Mouse (Mus musculus): ENCODE results near the gene Itpkb. TPM values are rescaled to one million over a fixed set of nuclear protein-coding genes. Genes with fewer than 3 reads are reported as not detected.

The Itpkb gene
- total and polyA plus RNA-seq, 3 experiments = 14.6 to 17.8 (median 16.9) TPM

- no peaks in the 10 kb centered on the region for H3K4me1 ChIP-seq (ENCODE audit: insufficient read depth, low read depth, low read length)
Measured at GRCm38 (mm10) chr1:180462983-180463475, 132.7 kb downstream of the Itpkb start.

GRCm38 (mm10) chr1:180464357-180464756 lies 134.1 kb downstream of the Itpkb start:
- no peak for ATAC-seq (ENCODE audit: extremely low read depth, insufficient number of reproducible peaks, low FRiP score, poor library complexity, severe bottlenecking)
- no peak for TF ChIP-seq TAL1 (conservative IDR thresholded peaks at IDR 0.05; ENCODE audit: low read depth, low read length)
- no peak for TF ChIP-seq GATA2 (IDR thresholded peaks at IDR 0.05; ENCODE audit: borderline replicate concordance, low read depth, low read length)
- no peak for TF ChIP-seq CTCF (IDR thresholded peaks at IDR 0.05; ENCODE audit: low read depth, low read length)
- TF ChIP-seq POLR2AphosphoS5 (IDR thresholded peaks at IDR 0.05; ENCODE audit: insufficient replicate concordance, low read depth, low read length) = no peak
- TF ChIP-seq GATA1 (IDR thresholded peaks at IDR 0.05; ENCODE audit: borderline replicate concordance, low read length) = no peak
- H3K4me3 ChIP-seq (ENCODE audit: low read depth, low read length) = no peak overlapping the region
- H3K4me1 ChIP-seq (ENCODE audit: insufficient read depth, low read depth, low read length) = no peaks in the 10 kb centered on the region
- no peaks in the 10 kb centered on the region for H3K9me3 ChIP-seq (replicated peaks)
- peaks cover 37% of the 10 kb centered on the region for H3K27me3 ChIP-seq (ENCODE audit: insufficient read depth, low read length)
- H3K36me3 ChIP-seq (replicated peaks) = no peaks in the 10 kb centered on the region
- no peak for DNase-seq (ENCODE audit: low spot score)

More at GRCm38 (mm10) chr1:180462983-180463475, 132.7 kb downstream of the Itpkb start:
- peaks cover 44% of the 10 kb centered on the region for H3K27me3 ChIP-seq (ENCODE audit: insufficient read depth, low read length)
- no peak for ATAC-seq (ENCODE audit: extremely low read depth, insufficient number of reproducible peaks, low FRiP score, poor library complexity, severe bottlenecking)
- no peak for DNase-seq (ENCODE audit: low spot score)
- H3K36me3 ChIP-seq (replicated peaks) = no peaks in the 10 kb centered on the region
- TF ChIP-seq TAL1 (conservative IDR thresholded peaks at IDR 0.05; ENCODE audit: low read depth, low read length) = no peak
- no peak for TF ChIP-seq CTCF (IDR thresholded peaks at IDR 0.05; ENCODE audit: low read depth, low read length)
- TF ChIP-seq POLR2AphosphoS5 (IDR thresholded peaks at IDR 0.05; ENCODE audit: insufficient replicate concordance, low read depth, low read length) = no peak
- H3K9me3 ChIP-seq (replicated peaks) = no peaks in the 10 kb centered on the region
- H3K4me3 ChIP-seq (ENCODE audit: low read depth, low read length) = no peak overlapping the region

- Histone ChIP-seq H3K4me1 (ENCODE audit: insufficient read depth, low read depth, low read length) (no peaks in the 10 kb centered on the region), H3K27me3 (ENCODE audit: insufficient read depth, low read length) (peaks cover 35% of the 10 kb centered on the region), H3K4me3 (ENCODE audit: low read depth, low read length) (no peak overlapping the region), H3K36me3 (replicated peaks) (no peaks in the 10 kb centered on the region), H3K9me3 (replicated peaks) (no peaks in the 10 kb centered on the region)
- no peak for ATAC-seq (ENCODE audit: extremely low read depth, insufficient number of reproducible peaks, low FRiP score, poor library complexity, severe bottlenecking)
- no peak for DNase-seq (ENCODE audit: low spot score)
- no peak for TF ChIP-seq CTCF (IDR thresholded peaks at IDR 0.05; ENCODE audit: low read depth, low read length)
- TF ChIP-seq GATA1 (IDR thresholded peaks at IDR 0.05; ENCODE audit: borderline replicate concordance, low read length) = no peak
- TF ChIP-seq GATA2 (IDR thresholded peaks at IDR 0.05; ENCODE audit: borderline replicate concordance, low read depth, low read length) = no peak
- TF ChIP-seq POLR2AphosphoS5 (IDR thresholded peaks at IDR 0.05; ENCODE audit: insufficient replicate concordance, low read depth, low read length) = no peak
- no peak for TF ChIP-seq TAL1 (conservative IDR thresholded peaks at IDR 0.05; ENCODE audit: low read depth, low read length)
Measured at GRCm38 (mm10) chr1:180465620-180466019, 135.3 kb downstream of the Itpkb start.

- no peak for TF ChIP-seq GATA2 (IDR thresholded peaks at IDR 0.05; ENCODE audit: borderline replicate concordance, low read depth, low read length)
- no peak for TF ChIP-seq TAL1 (conservative IDR thresholded peaks at IDR 0.05; ENCODE audit: low read depth, low read length)
- TF ChIP-seq CTCF (IDR thresholded peaks at IDR 0.05; ENCODE audit: low read depth, low read length) = no peak
- no peak for TF ChIP-seq GATA1 (IDR thresholded peaks at IDR 0.05; ENCODE audit: borderline replicate concordance, low read length)
- no peak for TF ChIP-seq POLR2AphosphoS5 (IDR thresholded peaks at IDR 0.05; ENCODE audit: insufficient replicate concordance, low read depth, low read length)
- peaks cover 23% of the 10 kb centered on the region for H3K27me3 ChIP-seq (ENCODE audit: insufficient read depth, low read length)
- H3K4me1 ChIP-seq (ENCODE audit: insufficient read depth, low read depth, low read length) = no peaks in the 10 kb centered on the region
- DNase-seq (ENCODE audit: low spot score) = no peak
- no peaks in the 10 kb centered on the region for H3K36me3 ChIP-seq (replicated peaks)
- no peaks in the 10 kb centered on the region for H3K9me3 ChIP-seq (replicated peaks)
- H3K4me3 ChIP-seq (ENCODE audit: low read depth, low read length) = no peak overlapping the region
- no peak for ATAC-seq (ENCODE audit: extremely low read depth, insufficient number of reproducible peaks, low FRiP score, poor library complexity, severe bottlenecking)
Measured at GRCm38 (mm10) chr1:180468004-180468403, 137.7 kb downstream of the Itpkb start.

GRCm38 (mm10) chr1:180473566-180473965 lies 143.3 kb downstream of the Itpkb start:
- ATAC-seq (ENCODE audit: extremely low read depth, insufficient number of reproducible peaks, low FRiP score, poor library complexity, severe bottlenecking) (no peak), DNase-seq (ENCODE audit: low spot score) (no peak)
- no peak for TF ChIP-seq POLR2AphosphoS5 (IDR thresholded peaks at IDR 0.05; ENCODE audit: insufficient replicate concordance, low read depth, low read length)
- no peak for TF ChIP-seq GATA2 (IDR thresholded peaks at IDR 0.05; ENCODE audit: borderline replicate concordance, low read depth, low read length)
- no peak for TF ChIP-seq TAL1 (conservative IDR thresholded peaks at IDR 0.05; ENCODE audit: low read depth, low read length)
- no peak for TF ChIP-seq CTCF (IDR thresholded peaks at IDR 0.05; ENCODE audit: low read depth, low read length)
- no peak for TF ChIP-seq GATA1 (IDR thresholded peaks at IDR 0.05; ENCODE audit: borderline replicate concordance, low read length)
- no peak overlapping the region for H3K4me3 ChIP-seq (ENCODE audit: low read depth, low read length)
- no peaks in the 10 kb centered on the region for H3K4me1 ChIP-seq (ENCODE audit: insufficient read depth, low read depth, low read length)
- H3K27me3 ChIP-seq (ENCODE audit: insufficient read depth, low read length) = peaks cover 30% of the 10 kb centered on the region
- no peaks in the 10 kb centered on the region for H3K9me3 ChIP-seq (replicated peaks)
- no peaks in the 10 kb centered on the region for H3K36me3 ChIP-seq (replicated peaks)

Other genes starting within 250 kb of the Itpkb start
- 3.6 and 4.4 TPM in 2 replicates for gene Coq8a, start 130.9 kb upstream of the Itpkb start, total RNA-seq (2014; fragmentation: Nextera tagmentation)
- gene Coq8a, start 130.9 kb upstream of the Itpkb start, total RNA-seq (2017) = 4.0 and 4.3 TPM in 2 replicates
- 4.6 and 6.2 TPM in 2 replicates for gene Coq8a, start 130.9 kb upstream of the Itpkb start, polyA plus RNA-seq (2012)
- 19.4 and 24.1 TPM in 2 replicates for gene Psen2, start 67.0 kb upstream of the Itpkb start, total RNA-seq (2014; fragmentation: Nextera tagmentation)
- 126 and 146 TPM in 2 replicates for gene Psen2, start 67.0 kb upstream of the Itpkb start, total RNA-seq (2017)
- gene Psen2, start 67.0 kb upstream of the Itpkb start, polyA plus RNA-seq (2012) = 15.8 and 20.2 TPM in 2 replicates
- gene Stum, start 153.0 kb downstream of the Itpkb start, total RNA-seq (2014; fragmentation: Nextera tagmentation) = not detected in 2 replicates
- gene Stum, start 153.0 kb downstream of the Itpkb start, total RNA-seq (2017) = 0.11 and 0.12 TPM in 2 replicates
- not detected in 2 replicates for gene Stum, start 153.0 kb downstream of the Itpkb start, polyA plus RNA-seq (2012)
- 75.5 and 91.1 TPM in 2 replicates for gene Parp1, start 238.4 kb downstream of the Itpkb start, total RNA-seq (2014; fragmentation: Nextera tagmentation)
- 165 and 168 TPM in 2 replicates for gene Parp1, start 238.4 kb downstream of the Itpkb start, total RNA-seq (2017)
- gene Parp1, start 238.4 kb downstream of the Itpkb start, polyA plus RNA-seq (2012) = 127 and 142 TPM in 2 replicates

Data from G1E (cell line).